Mouse (Mus musculus): ENCODE results near the gene 3110021N24Rik.
A peak's percentile ranks its signal among the peaks of the same experiment; 100 is the strongest.
"Not testable (repeated sequence)": the region's sequence is repeated elsewhere in the genome, so short reads cannot be mapped to it uniquely, and the experiment has no call there.

Gene 3110021N24Rik

DNA sequence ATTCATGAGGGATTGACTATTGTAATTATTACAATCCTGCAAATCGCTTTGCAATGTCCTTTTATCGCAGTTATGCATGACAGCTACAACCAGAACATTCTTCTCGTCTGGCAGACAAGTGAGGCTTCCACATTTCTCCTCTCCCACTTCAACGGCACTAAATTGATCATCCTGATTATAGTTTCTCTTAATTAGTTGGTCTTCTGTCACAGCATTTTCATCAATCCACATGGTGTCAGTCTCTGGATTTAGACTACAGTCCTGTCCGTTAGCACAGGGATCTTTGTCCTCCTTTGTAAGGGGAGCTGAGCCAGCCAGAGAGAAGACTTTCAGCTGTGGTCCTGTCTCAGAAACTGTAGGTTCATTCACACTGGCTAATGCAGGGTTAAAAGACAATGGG is at the start of gene 3110021N24Rik:
Gene 3110021N24Rik, plus strand, starts transcription at position 301 of the 400 bp plus-strand sequence.
- no peak for DNase-seq (ENCODE audit: low spot score)

DNA sequence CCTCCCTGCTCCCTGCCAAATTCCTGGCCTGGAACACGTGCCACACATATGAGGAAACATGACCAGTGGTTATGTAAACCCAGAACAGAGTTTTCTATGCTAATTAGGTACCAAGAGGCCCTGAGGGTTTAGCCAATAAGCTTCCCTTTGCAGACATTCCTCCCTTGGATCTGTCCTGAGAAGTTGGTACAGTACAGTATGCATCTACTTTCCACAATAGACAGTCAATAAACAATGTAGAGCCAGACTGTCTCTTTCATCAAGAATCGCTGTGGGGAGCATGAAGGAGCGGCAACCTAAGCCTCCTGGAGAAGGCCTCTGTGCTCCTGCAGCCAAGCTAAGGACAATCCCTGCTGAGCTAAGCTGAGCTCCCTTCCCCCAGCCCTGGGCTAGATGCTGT is 33.3 kb upstream of the 3110021N24Rik start:
- no peak for DNase-seq (ENCODE audit: low spot score)

DNA sequence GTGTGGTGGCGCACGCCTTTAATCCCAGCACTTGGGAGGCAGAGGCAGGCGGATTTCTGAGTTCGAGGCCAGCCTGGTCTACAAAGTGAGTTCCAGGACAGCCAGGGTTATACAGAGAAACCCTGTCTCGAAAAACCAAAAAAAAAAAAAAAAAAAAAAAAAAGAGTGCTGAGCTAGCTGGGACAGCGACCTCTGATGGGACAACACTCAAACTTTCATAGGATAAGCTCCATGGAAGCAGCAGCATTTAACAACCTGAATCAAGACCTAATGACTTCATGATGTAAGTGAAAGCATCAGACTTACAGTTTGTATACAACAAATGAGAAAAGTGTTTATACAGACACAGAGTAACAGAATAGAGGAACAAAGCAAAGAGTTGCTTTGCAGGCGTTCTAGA is 32.4 kb upstream of the 3110021N24Rik start:
- not testable (repeated sequence) for DNase-seq (ENCODE audit: low spot score)

DNA sequence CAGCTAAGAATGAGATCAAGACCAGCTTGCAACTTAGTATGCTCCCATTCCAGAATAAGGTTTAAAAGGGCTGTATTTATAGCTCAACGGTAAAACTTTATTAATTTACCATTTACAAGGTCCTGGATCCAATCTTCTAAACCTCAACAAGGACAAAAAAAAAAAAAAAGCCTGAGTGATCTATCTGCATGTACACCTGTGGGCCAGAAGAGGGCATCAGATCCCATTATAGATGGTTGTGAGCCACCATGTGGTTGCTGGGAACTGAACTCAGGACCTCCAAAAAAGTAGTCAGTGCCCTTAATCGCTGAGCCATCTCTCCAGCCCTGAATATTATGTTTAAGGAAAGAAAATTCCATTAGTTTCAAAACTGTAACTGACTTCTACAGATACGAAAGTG is 29.0 kb upstream of the 3110021N24Rik start:
- no peak for DNase-seq (ENCODE audit: low spot score)

DNA sequence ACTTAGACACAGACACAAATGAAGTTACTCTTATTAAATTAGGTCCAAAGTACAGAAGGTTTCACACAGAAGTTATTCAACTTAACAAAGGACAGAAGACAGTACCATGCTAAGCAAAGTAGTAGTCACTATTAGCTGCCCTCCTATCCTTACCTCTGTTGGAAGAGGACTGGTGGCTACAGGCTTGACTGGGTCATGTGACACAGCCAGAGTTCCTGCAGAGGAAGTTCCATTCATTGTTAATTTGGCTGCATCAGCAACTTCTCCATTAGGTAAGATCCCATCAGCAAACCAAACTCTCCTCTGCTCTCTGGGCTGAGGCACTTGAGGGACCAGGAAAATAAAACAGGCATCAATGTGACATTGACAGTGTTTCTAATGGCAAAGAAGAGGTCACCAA is 28.0 kb upstream of the 3110021N24Rik start:
- DNase-seq (ENCODE audit: low spot score): no peak

DNA sequence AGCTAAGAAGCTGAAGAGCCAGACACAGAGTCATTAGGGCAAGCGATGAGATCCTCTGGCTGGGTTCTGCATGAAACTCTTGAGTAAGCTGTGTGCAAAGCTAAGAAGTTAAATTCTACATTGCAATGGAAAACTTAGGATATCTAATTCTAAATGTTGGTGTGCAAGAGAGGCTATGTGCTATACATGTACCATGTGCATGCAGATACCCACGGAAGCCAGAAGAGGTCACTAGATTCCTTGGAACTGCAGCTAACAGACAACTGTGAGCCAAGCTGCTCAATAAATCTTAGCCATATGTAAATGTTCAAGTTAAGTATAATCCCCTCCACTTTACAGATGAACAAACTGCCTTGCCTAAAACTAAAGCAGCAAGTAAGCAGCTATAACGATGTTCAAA is 22.5 kb upstream of the 3110021N24Rik start:
- no peak for DNase-seq (ENCODE audit: low spot score)

DNA sequence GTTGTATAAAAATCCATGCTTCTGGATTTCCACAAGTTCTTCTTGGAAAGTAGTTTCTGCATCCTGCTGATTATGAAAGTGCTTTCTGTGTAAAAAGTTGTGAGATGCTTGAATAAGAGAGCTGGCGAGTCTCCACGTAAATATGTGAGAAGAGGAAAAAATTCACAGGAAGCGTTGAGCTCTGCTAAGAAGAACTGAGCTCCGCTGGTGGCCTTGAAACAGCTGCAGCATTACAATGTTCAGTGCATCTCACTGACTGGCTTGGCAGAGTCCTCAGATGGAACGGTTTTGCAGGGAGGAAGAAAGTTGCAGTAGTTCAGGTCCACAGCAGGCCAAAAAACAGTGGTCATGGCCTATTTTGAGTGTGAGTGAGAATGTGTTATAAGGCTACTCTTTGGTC is 11.2 kb upstream of the 3110021N24Rik start:
- DNase-seq (ENCODE audit: low spot score): no peak

DNA sequence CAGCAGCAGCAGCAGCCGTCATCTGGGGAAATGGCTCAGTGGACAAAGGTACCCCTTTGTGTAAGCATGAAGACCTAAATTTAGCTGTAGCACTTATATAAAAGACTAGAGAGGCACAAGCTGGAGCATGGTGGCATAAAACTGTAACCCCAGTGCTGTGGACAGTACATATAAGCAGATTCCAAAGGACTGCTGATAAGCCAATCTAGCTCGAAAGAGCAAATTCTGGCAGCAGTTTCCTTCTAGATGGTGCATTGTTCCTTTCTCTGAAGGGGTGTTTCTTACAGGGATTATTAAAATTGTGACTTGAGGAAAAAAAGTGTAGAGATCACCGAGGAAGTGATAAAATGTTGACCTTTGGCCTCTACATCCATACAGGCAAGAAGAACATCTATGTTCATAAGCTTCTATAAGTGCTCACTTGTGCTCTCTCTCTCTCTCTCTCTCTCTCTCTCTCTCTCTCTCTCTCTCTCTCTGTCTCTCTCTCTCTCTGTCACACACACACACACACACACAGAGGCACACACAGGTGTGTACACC is 1.9 kb downstream of the 3110021N24Rik start:
- no peak for DNase-seq (ENCODE audit: low spot score)

DNA sequence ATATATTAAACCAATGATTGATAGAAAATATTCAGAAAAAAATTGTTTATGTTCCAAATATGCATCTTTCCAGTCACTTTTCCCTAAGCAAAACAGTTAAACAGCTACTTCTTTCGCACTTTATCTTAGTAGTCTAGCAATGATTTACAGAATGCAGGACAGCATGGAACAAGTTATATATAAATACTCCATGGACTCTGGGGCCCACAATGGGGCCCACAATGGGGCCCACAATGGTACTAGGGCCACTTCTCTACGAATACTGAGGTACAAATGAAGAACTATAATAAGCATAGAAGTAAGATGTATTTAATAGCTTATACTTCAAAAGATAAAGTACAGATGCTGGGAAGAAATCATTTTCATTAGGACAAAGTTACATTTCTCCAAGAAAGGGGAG is 4.7 kb downstream of the 3110021N24Rik start:
- no peak for DNase-seq (ENCODE audit: low spot score)

DNA sequence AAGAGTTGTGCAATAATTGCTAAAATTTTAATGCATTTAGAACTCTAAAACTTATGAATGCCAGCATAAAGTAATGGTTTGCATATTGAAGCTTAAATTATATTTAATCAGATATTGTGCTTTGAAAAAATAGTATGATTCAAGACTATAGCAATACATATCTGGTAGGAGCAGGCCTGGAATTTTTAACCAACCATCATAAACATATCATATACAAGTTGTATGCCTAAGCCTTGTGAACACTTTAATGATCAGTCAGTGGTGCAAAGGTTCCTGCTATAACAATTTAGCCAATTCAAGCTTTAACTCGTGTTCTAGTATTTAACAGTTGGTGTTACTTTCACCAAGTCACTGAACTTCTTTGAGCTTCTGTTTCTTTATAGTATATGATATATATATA is 11.0 kb downstream of the 3110021N24Rik start:
- no peak for DNase-seq (ENCODE audit: low spot score)

DNA sequence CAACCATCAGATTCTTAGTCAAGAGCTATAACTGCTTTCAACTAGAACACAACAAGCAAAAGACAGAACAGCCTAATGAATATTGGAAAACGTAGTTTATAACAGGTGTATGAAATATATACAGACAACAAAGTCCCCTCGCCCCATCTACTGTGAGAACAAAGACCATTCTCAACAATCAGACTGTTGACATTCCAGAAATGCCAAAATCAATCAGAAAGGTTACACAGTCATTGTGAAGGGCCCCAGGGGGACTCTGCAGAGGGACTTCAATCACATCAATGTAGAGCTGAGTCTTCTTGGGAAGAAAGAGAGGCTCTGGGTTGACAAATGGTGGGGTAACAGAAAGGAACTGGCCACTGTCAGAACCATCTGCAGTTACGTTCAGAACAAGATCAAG is 12.1 kb downstream of the 3110021N24Rik start:
- no peak for DNase-seq (ENCODE audit: low spot score)

DNA sequence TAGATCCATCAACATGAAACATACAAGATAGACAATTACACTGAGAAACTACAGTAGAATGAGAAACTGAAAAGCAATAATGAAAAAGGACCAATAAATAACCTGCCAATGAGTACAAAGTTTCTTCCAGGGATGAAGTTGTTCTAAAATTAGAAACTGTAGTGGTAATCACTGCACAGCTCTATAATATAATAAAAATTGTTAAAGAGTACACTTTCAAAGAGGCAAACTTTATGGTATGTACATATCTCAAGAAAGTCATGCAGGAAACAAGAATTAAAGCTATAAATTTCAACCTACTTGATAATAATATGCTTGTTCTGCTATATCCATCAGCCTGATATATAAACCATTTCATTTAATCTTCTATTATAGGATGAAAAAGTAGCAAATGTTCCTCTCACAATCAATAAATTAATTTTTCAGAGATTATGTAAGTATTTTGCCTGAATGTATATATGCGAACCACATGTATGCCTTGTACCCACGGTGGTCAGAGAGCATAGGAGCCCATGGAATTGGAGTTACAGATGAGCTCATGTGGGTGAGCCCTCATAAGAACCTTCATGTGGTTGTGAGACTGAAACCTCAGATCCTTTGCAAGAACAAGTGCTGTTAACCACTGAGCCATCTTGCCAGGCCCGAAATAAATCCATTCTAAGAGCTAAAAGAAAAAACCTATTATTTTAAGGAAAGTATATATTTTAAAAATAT is 26.9 kb downstream of the 3110021N24Rik start:
- no peak for DNase-seq (ENCODE audit: low spot score)

DNA sequence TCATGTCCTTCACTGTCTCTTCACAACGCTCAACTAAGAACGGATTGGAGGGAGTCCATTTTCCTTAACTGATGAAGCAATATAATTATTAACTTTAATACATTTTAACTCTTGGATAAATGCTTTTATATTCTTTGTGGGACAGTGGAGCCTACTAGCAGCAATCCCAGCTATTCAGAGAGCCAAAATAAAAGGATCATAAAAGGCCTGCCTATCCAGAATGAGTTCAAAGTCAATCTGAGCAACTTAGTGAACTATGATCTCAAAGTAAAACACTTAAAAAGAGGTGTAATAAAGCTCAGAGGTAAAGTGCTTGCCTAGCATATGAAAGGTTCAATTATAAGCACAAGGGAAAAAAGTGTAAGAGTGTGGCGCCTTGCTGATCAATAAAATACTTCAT is 40.1 kb downstream of the 3110021N24Rik start:
- DNase-seq (ENCODE audit: low spot score): no peak

DNA sequence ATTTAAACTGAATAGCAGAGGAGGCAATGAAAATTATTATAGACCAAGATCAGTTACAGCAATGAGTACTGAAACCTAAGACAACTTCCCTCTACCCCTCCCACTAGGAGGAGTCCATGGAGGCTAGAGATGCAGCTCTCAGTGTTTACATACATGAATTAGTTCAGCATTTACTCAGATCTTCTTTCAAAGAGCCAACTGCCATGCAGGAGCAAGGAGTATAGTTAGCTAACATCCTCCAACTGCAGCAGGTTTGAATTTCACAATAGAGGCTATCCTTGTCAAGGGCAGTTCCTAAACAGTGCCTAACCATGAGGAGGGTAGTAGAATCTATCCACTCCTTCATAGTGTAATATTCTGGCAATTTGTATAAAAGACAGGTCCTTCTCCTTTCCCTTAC is 49.1 kb downstream of the 3110021N24Rik start:
- no peak for DNase-seq (ENCODE audit: low spot score)

DNA sequence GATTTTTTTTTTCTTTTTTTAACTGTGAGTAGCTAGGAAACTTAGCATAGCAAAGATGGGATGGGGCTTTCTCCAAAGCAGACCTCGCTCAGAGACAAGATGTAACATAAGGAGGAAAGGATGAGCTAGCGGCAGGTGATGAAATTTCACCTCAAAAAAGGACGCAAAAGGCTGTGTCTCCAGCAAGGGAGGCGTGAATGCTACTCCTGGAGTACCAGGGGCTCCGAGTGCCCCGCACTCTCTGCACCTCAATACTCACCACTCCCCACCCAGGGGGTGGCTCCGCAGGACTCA is 60.3 kb downstream of the 3110021N24Rik start:
- DNase-seq (ENCODE audit: low spot score): no peak

DNA sequence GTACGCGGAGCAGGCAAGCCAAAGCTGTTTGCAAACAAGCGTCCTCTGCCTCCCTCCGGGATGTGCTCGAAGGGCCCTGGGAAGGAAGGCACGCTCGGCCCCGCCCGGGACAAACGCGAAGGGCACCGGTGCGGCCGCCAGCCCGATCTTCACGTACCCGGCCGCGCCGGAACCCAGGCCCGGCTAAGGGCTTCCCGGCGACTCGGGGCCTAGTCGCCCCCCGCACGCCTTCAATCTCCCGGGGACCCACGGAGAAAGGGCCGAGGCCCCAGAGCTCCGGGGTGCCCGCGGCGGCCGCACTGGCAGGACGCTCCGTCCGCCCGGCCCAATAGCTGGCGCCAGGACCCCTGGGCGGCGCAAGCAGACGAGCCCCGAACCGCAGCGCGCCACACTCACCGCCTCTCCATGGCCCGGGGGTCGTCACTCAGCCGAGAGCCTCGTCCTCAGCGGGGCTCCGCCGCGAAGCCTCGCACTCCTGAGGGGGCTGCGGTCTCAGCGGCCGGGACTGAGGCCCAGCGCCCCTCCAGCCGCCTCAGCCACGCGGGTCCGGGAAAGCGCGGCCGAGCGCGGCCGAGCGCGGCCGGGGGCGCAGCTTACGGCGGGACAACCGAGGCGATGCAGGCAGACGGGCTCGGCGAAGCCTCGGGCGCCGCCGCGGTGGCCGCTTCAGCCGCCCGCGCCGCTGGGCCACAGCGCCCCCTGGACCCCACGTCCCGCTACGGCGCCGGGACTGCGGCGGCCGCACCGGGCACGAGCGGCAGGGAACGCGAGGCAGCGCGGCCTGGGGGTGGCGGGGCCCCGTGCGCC is 60.8 kb downstream of the 3110021N24Rik start, which contains the start of gene Zfyve9:
Gene Zfyve9, minus strand, starts transcription at position 742 of the 807 bp plus-strand sequence.
- peak; percentile 80 for DNase-seq (ENCODE audit: low spot score)

DNA sequence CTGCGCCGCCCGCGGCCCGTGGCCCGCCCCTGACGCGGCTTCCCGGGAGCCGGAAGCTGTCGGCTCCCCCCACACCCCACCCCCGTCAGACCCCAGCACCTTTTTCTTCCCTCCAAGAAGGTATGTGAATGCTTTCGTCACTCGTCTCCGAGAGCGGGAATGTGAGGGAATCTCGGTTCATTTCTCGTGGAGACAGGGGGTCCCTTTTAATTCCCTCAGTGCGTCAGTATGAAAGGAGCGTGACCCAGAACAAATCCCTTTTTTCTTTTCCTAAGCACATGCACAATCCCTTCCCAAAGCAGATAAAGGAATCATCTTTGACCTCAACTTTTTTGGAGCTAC is 61.4 kb downstream of the 3110021N24Rik start:
- no peak for DNase-seq (ENCODE audit: low spot score)

DNA sequence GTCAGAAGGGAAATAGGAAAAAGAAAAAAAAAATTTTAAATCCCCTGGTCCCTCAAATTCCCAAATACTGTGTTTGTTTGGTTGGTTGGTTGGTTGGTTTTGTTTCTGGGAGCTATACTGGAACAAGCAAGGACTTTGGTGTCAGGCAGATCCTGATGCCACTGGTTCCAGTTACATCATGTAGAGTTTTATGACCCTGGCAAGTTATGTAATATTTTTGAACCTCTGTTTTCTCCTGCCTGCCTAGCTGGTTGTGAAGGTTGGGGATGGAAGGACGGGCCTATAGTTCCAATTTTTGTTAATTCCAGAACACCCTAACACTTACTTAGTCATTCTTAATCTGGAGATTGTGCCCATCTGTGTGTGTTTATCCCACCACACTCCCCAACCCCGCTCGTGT is 62.1 kb downstream of the 3110021N24Rik start:
- DNase-seq (ENCODE audit: low spot score): no peak

DNA sequence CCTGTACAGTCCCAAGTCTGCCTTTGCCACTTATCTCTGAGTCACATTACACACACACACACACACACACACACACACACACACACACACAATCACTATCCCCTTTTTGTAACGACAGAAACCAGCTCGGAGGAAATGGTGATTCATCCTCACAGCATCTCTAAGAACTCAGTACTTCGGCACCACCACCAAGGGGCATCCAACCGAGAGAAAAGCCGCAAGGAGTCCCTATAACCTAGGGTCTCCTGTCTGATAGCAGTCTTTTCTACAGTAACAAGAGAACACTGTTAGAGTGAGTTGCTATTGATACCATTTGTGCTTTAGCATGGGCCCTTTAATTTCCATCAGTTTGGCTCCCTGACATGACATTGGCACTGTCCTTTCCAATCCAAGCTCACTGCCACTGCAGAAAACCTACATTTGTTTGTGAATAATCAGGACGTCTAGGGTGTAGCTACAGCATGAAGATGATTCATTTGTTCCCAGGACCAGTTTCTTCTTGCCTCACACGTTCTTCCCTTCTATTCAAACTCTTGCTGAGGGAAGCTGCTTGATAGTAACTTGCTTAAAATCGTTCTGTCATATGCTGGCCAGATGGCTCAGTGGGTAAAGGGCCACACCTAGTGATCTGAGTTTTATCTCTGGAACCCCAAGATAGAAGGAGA is 63.1 kb downstream of the 3110021N24Rik start:
- no peak for DNase-seq (ENCODE audit: low spot score)

DNA sequence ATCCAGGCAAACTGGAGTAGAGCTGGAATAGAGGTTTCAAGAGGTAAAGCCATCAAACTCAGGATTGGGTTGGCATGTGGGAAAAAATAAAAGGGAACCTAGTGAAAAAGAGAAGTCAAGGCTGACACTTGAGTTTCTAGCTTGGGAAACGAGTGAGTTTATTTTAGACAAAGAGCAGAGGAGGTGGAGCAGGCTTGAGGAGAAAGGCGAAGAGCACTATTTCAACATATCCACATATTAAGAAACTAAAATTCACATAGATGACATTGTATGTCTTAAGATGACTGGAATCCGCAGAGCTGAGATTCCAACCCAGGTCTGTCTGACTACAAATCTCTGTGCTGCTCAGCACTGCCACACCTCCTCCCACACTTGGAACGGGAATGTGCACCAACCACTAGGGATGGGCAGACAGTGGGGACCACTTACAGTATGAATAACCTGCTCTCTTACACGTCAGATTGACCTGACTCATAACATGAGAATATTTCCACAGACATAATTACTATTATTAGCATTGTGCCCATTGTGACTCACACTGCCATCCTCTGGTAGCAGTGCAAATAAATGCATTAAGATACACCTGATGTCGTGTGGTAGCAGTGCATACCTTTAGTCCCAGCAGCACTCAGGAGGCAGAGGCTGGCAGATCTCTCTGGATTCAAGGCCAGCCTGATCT is 69.9 kb downstream of the 3110021N24Rik start:
- no peak for DNase-seq (ENCODE audit: low spot score)

DNA sequence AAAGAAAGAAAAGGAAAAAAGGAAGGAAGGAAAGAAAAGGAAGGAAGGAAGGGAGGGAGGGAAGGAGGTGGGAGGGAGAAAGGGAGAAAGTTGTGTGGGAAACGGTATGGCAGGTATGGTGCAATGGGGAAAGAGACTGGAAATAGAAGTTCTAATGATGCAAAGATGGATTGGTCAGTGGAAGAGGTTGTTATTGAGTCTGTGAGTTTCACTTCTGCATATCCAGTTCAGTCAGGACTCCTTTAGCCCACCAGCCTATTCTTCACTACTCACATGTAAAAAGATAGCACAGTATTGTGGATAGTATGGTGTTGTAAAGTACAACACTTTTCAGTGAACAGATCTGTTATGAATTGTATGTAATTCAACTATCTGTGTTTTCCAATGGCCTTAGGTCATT is 71.1 kb downstream of the 3110021N24Rik start:
- no peak for DNase-seq (ENCODE audit: low spot score)

DNA sequence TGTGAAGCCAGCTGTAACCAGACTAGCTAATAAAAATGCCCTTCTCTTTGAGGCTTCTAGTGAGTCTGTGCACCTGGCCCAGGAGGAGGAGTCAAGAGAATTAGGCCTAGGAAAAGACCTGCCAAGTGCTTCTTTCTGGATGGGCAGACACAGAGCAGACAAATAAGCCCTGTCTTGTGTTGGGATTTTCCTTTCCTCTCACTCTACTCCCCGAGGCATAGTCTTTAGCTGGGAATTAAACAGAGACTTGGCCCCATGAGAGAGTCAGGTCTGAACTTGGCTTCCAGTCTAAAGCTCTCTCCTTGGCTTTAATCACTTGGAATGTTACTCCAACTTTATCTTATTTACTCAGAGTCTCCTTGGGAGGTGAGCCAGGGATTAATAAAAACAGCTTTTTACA is 74.5 kb downstream of the 3110021N24Rik start:
- DNase-seq (ENCODE audit: low spot score): no peak
